Mouse (Mus musculus) heart, embryonic 12.5 days (tissue): Measurements from ENCODE around the gene Cyb5rl. TPM values are rescaled to one million over a fixed set of nuclear protein-coding genes. Genes with fewer than 3 reads are reported as not detected.
A peak's percentile ranks its signal among the peaks of the same experiment; 100 is the strongest.

Experiments used
- ATAC-seq: fragments of 200-750 bp; cut with Nextera tagmentation; 2 replicates; pipeline ENCODE4 v1.8.0; 2017; ENCODE audit warnings: moderate TSS enrichment, moderate library complexity; ENCODE audit not compliant: insufficient number of reproducible peaks, low FRiP score
- H3K27ac ChIP-seq: fragments of 300-500 bp; sonication (generic); 2 replicates; pipeline ENCODE4 v1.5.1; 2016; ENCODE audit warnings: mild to moderate bottlenecking, moderate library complexity; ENCODE audit not compliant: poor library complexity, severe bottlenecking
- H3K27me3 ChIP-seq: fragments of 300-500 bp; sonication (generic); replicated peaks from 2 replicates; pipeline ENCODE4 v1.6.1; 2016; ENCODE audit warnings: mild to moderate bottlenecking, moderate library complexity
- H3K36me3 ChIP-seq: fragments of 300-500 bp; sonication (generic); 2 replicates; pipeline ENCODE4 v1.6.1; 2016; ENCODE audit warnings: mild to moderate bottlenecking, moderate library complexity
- H3K4me1 ChIP-seq: fragments of 300-500 bp; sonication (generic); replicated peaks from 2 replicates; pipeline ENCODE4 v1.6.1; 2016; ENCODE audit warnings: mild to moderate bottlenecking
- H3K4me2 ChIP-seq: fragments of 300-500 bp; sonication (generic); 2 replicates; pipeline ENCODE4 v1.6.1; 2016; ENCODE audit warnings: mild to moderate bottlenecking, moderate library complexity
- H3K4me3 ChIP-seq: fragments of 300-500 bp; sonication (generic); 2 replicates; pipeline ENCODE4 v1.5.1; 2016; ENCODE audit warnings: mild to moderate bottlenecking
- H3K9ac ChIP-seq: fragments of 300-500 bp; sonication (generic); 2 replicates; pipeline ENCODE4 v1.6.1; 2016; ENCODE audit warnings: mild to moderate bottlenecking, moderate library complexity
- H3K9me3 ChIP-seq: fragments of 300-500 bp; sonication (generic); replicated peaks from 2 replicates; pipeline ENCODE4 v1.6.1; 2016; ENCODE audit warnings: mild to moderate bottlenecking, moderate library complexity
- WGBS: fragments of 180-500 bp; shearing (Covaris S2); methylation state at CpG from one replicate; pipeline ENCODE4 v1.1.7; 2016; 5-methylcytosine and 5-hydroxymethylcytosine counted together
- polyA plus RNA-seq: library from polyadenylated mRNA; unstranded; fragments of >200 nt; fragmentation: Nextera tagmentation; extraction: Ambion mirVana; gene quantifications from 2 replicates; pipeline ENCODE4 v1.2.1, GENCODE M21; 2016

Gene Cyb5rl
- polyA plus RNA-seq: 4.5 and 5.9 TPM in 2 replicates

GRCm38 (mm10) chr4:107066252-107067124 is at the start of gene Cyb5rl, which contains the start of gene Mrpl37:
Gene Cyb5rl (plus strand): TSS chr4:107066988.
Gene Mrpl37 (minus strand): TSS chr4:107066868.
- H3K4me2 ChIP-seq: peak within 1 kb of the TSS; percentile 96
- WGBS: under 1% methylated on average over 60 of the region's 60 CpGs
- peak within 1 kb of the TSS; percentile 93 for H3K9ac ChIP-seq
- H3K4me1 ChIP-seq: peaks cover 13% of the 10 kb centered on the region
- peaks cover 10% of the 10 kb centered on the region; the same call in 1 of the 2 replicates for H3K27me3 ChIP-seq
- H3K9me3 ChIP-seq: no peaks in the 10 kb centered on the region
- H3K4me3 ChIP-seq: peak within 1 kb of the TSS; percentile 92
- ATAC-seq: peak; percentile 98
- peak within 1 kb of the TSS; percentile 15; the same call in 1 of the 2 replicates for H3K27ac ChIP-seq
- peaks cover 31% of the 10 kb centered on the region for H3K36me3 ChIP-seq

GRCm38 (mm10) chr4:107017257-107017656 is 49.5 kb upstream of the Cyb5rl start:
- Histone ChIP-seq H3K9ac (no peak overlapping the region), H3K4me2 (no peak overlapping the region), H3K36me3 (0 out of 2 replicates have a peak, but pooled peaks cover 4% of the 10 kb centered on the region), H3K9me3 (no peaks in the 10 kb centered on the region), H3K4me1 (peaks cover 92% of the 10 kb centered on the region), H3K4me3 (no peak overlapping the region), H3K27me3 (no peaks in the 10 kb centered on the region), H3K27ac (no peak overlapping the region)
- ATAC-seq: no peak

DNA sequence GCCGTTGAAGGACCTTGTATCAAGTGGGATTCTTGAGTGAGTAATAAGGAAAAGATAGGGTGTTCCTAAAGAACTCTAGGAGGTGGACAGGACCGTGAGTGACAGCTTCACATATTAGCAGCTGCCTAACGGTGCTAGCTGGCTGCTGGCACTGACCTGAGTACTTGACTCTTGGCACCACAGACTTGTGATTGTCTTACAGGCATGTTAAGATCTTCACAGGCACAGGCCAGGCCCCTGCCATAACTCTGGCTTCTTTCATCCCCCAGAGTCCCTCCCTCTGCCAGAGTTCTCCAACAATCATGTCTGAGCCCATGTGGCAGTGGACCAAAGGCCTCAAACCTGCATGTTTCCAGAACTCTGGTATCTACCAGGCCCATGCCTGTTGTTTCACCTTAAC is 48.3 kb upstream of the Cyb5rl start:
- no peak overlapping the region for H3K4me3 ChIP-seq
- 0 out of 2 replicates have a peak, but pooled peaks cover 4% of the 10 kb centered on the region for H3K36me3 ChIP-seq
- H3K9ac ChIP-seq: no peak overlapping the region
- no peaks in the 10 kb centered on the region for H3K27me3 ChIP-seq
- H3K27ac ChIP-seq: peak overlapping the region; percentile 36; the same call in 1 of the 2 replicates
- WGBS: 59% methylated on average over 3 of the region's 3 CpGs
- no peak for ATAC-seq
- no peaks in the 10 kb centered on the region for H3K9me3 ChIP-seq
- no peak overlapping the region for H3K4me2 ChIP-seq
- peaks cover 79% of the 10 kb centered on the region for H3K4me1 ChIP-seq

- H3K36me3 ChIP-seq: 0 out of 2 replicates have a peak, but pooled peaks cover 4% of the 10 kb centered on the region
- peaks cover 76% of the 10 kb centered on the region for H3K4me1 ChIP-seq
- H3K27me3 ChIP-seq: no peaks in the 10 kb centered on the region
- H3K9me3 ChIP-seq: no peaks in the 10 kb centered on the region
- WGBS: 40% methylated on average over 7 of the region's 7 CpGs
- ATAC-seq: no peak
- no peak overlapping the region for H3K4me2 ChIP-seq
- H3K4me3 ChIP-seq: no peak overlapping the region
- H3K9ac ChIP-seq: 0 out of 2 replicates have a peak overlapping the region, but pooled peaks have one; percentile 9
- peak overlapping the region; percentile 36; the same call in 1 of the 2 replicates for H3K27ac ChIP-seq
These were observed 47.8 kb upstream of the Cyb5rl start for GRCm38 (mm10) chr4:107019027-107019426.

GRCm38 (mm10) chr4:107020287-107021000 is 46.3 kb upstream of the Cyb5rl start:
- H3K36me3 ChIP-seq: no peaks in the 10 kb centered on the region; the same call in 1 of the 2 replicates
- ATAC-seq: no peak
- no peak overlapping the region for H3K4me3 ChIP-seq
- H3K9ac ChIP-seq: no peak overlapping the region
- no peak overlapping the region for H3K27ac ChIP-seq
- H3K4me2 ChIP-seq: no peak overlapping the region
- H3K9me3 ChIP-seq: no peaks in the 10 kb centered on the region
- peaks cover 65% of the 10 kb centered on the region for H3K4me1 ChIP-seq
- 47% methylated on average over 5 of the region's 5 CpGs for WGBS
- no peaks in the 10 kb centered on the region for H3K27me3 ChIP-seq

DNA sequence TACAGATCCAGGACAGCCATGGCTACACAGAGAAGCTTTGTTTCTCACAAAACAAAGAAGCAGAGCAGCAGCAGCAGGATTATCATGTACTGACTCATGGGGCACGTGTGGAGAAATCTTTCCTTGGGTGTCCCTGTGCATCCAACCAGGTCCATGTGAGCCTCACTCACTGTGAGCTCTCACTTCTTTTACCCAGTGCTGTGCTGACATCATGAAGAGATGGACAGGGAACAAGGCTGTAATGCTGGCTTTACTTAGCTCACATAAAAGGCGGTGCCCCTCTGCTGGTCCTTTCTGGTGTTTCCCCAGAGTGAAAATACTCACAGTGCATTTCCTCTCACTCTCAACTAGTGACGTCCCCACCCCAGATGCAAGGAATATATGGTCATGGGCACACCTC is 45.3 kb upstream of the Cyb5rl start:
- Histone ChIP-seq H3K9me3 (no peaks in the 10 kb centered on the region), H3K4me2 (no peak overlapping the region), H3K36me3 (no peaks in the 10 kb centered on the region; the same call in 1 of the 2 replicates), H3K4me1 (peaks cover 57% of the 10 kb centered on the region), H3K4me3 (no peak overlapping the region), H3K27me3 (no peaks in the 10 kb centered on the region), H3K9ac (no peak overlapping the region), H3K27ac (no peak overlapping the region)
- ATAC-seq: no peak
- WGBS: 60% methylated on average over 3 of the region's 3 CpGs

DNA sequence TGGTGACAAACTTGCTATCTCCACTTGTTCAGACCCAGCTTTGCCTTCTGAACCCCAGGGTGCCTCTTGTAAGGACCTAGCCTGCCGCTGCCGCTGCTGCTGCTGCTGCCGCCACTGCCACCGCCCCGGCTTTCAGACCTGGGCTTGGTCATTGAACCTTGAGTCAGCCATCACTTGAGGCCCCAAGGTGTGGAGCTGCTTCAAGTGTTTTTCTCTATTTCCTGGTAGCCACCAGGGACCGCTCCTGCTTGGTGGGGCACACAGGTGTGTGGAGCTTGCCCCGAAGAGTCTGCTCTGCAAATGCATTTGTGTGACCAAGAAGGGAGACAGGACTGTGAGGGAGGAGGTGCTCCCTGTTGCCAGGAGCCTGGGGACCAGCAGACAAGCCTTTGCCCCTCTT is 41.9 kb upstream of the Cyb5rl start:
- H3K27ac ChIP-seq: no peak overlapping the region
- no peak overlapping the region for H3K4me3 ChIP-seq
- H3K9me3 ChIP-seq: no peaks in the 10 kb centered on the region
- no peak for ATAC-seq
- no peak overlapping the region for H3K4me2 ChIP-seq
- H3K36me3 ChIP-seq: peaks cover 19% of the 10 kb centered on the region
- H3K4me1 ChIP-seq: peaks cover 25% of the 10 kb centered on the region
- WGBS: 80% methylated on average over 7 of the region's 7 CpGs
- no peak overlapping the region for H3K9ac ChIP-seq
- no peaks in the 10 kb centered on the region for H3K27me3 ChIP-seq

- Histone ChIP-seq H3K9me3 (no peaks in the 10 kb centered on the region), H3K36me3 (peaks cover 21% of the 10 kb centered on the region), H3K27me3 (no peaks in the 10 kb centered on the region), H3K4me2 (no peak overlapping the region), H3K4me3 (no peak overlapping the region), H3K4me1 (peaks cover 21% of the 10 kb centered on the region), H3K27ac (no peak overlapping the region), H3K9ac (no peak overlapping the region)
- 94% methylated on average over 5 of the region's 5 CpGs for WGBS
- no peak for ATAC-seq
These were observed 41.4 kb upstream of the Cyb5rl start for GRCm38 (mm10) chr4:107025369-107025768.

DNA sequence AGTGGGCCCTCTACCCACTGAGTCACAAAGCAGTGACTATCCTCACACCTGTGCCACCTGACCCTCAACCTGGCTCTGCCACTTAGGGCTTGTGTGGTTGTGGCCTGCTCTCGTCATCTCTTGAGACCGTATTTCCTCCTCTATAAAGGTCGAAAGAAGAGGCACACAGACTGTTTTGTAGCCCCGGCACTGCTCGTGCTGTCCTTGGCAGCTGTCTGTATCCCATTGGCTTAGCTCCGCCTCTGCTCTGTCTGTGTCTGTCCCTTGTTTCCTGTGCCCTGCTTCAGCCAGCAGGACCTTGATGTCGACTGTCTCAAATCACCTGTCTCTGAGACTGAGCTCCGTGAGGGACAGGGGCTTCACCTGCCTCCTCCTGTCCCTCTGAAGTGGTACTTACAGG is 40.3 kb upstream of the Cyb5rl start:
- Histone ChIP-seq H3K4me1 (peaks cover 13% of the 10 kb centered on the region; the same call in 1 of the 2 replicates), H3K9me3 (no peaks in the 10 kb centered on the region), H3K4me2 (no peak overlapping the region), H3K36me3 (peaks cover 32% of the 10 kb centered on the region), H3K27me3 (no peaks in the 10 kb centered on the region), H3K4me3 (no peak overlapping the region), H3K27ac (no peak overlapping the region), H3K9ac (no peak overlapping the region)
- ATAC-seq: no peak
- WGBS: 54% methylated on average over 8 of the region's 8 CpGs

DNA sequence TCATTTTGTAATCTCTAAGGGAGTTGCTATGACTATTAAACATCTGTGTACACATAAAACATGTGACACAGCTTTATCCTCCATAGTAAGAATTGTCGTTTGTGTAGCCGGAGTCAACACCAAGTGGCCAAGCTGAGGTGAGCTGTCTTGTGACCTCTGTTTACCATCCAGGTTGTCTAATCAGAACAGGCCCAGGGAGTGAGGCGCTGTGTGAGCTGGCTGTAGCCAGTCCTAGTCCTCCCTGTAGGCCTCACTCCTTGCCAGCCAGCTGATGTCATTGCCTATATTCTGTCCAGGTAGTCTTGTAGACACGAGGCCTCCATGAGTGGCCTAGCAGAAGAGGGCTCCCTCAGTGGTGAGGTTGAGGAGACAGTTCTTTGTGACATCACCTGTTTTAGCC is 31.1 kb upstream of the Cyb5rl start:
- no peak for ATAC-seq
- H3K36me3 ChIP-seq: peaks cover 79% of the 10 kb centered on the region
- H3K4me1 ChIP-seq: peaks cover 13% of the 10 kb centered on the region
- 87% methylated on average over 4 of the region's 4 CpGs for WGBS
- no peak overlapping the region for H3K4me3 ChIP-seq
- no peaks in the 10 kb centered on the region for H3K9me3 ChIP-seq
- no peak overlapping the region for H3K4me2 ChIP-seq
- no peaks in the 10 kb centered on the region for H3K27me3 ChIP-seq
- no peak overlapping the region for H3K27ac ChIP-seq
- H3K9ac ChIP-seq: no peak overlapping the region

GRCm38 (mm10) chr4:107036985-107037384 is 29.8 kb upstream of the Cyb5rl start:
- H3K4me2 ChIP-seq: no peak overlapping the region
- WGBS: 94% methylated on average over 2 of the region's 2 CpGs
- no peak overlapping the region for H3K4me3 ChIP-seq
- no peak overlapping the region for H3K9ac ChIP-seq
- no peak overlapping the region for H3K27ac ChIP-seq
- ATAC-seq: no peak
- no peaks in the 10 kb centered on the region for H3K9me3 ChIP-seq
- peaks cover 84% of the 10 kb centered on the region for H3K36me3 ChIP-seq
- H3K27me3 ChIP-seq: no peaks in the 10 kb centered on the region
- peaks cover 13% of the 10 kb centered on the region for H3K4me1 ChIP-seq
